Mouse (Mus musculus) limb, embryonic 13.5 days (tissue): ENCODE measurements around the gene Madd. TPM values are rescaled to one million over a fixed set of nuclear protein-coding genes. Genes with fewer than 3 reads are reported as not detected.

Source experiments
- ATAC-seq: fragments of 200-750 bp; cut with Nextera tagmentation; 2 replicates; pipeline ENCODE4 v1.8.0; 2017; ENCODE audit warnings: low read depth, moderate number of reproducible peaks, moderate TSS enrichment; ENCODE audit not compliant: low FRiP score
- H3K27ac ChIP-seq: fragments of 300-500 bp; sonication (generic); 2 replicates; pipeline ENCODE4 v1.5.1; 2015; ENCODE audit warnings: inconsistent platforms, mild to moderate bottlenecking, moderate library complexity
- H3K27me3 ChIP-seq: fragments of 300-500 bp; sonication (generic); 2 replicates; pipeline ENCODE4 v1.6.1; 2015; ENCODE audit warnings: mild to moderate bottlenecking, inconsistent platforms
- H3K36me3 ChIP-seq: fragments of 300-500 bp; sonication (generic); 2 replicates; pipeline ENCODE4 v1.6.1; 2015; ENCODE audit warnings: inconsistent platforms, mild to moderate bottlenecking, moderate library complexity
- H3K4me1 ChIP-seq: fragments of 300-500 bp; sonication (generic); 2 replicates; pipeline ENCODE4 v1.6.1; 2015; ENCODE audit warnings: inconsistent platforms
- H3K4me2 ChIP-seq: fragments of 300-500 bp; sonication (generic); replicated peaks from 2 replicates; pipeline ENCODE4 v1.6.1; 2015; ENCODE audit warnings: inconsistent platforms, mild to moderate bottlenecking, moderate library complexity
- H3K4me3 ChIP-seq: fragments of 300-500 bp; sonication (generic); 2 replicates; pipeline ENCODE4 v1.5.1; 2015; ENCODE audit warnings: moderate library complexity, mild to moderate bottlenecking, inconsistent platforms
- H3K9ac ChIP-seq: fragments of 300-500 bp; sonication (generic); 2 replicates; pipeline ENCODE4 v1.6.1; 2015; ENCODE audit warnings: mild to moderate bottlenecking, inconsistent platforms
- H3K9me3 ChIP-seq: fragments of 300-500 bp; sonication (generic); 2 replicates; pipeline ENCODE4 v1.6.1; 2016; ENCODE audit warnings: inconsistent platforms
- WGBS: fragments of 180-500 bp; shearing (Covaris S2); methylation state at CpG from one replicate; pipeline ENCODE4 v1.1.7; 2015; 5-methylcytosine and 5-hydroxymethylcytosine counted together
- polyA plus RNA-seq: library from polyadenylated mRNA; unstranded; fragments of >200 nt; fragmentation: Nextera tagmentation; extraction: Ambion mirVana; gene quantifications from 2 replicates; pipeline ENCODE4 v1.2.1, GENCODE M21; 2015

Madd gene
- polyA plus RNA-seq, 1 experiment from 2014 or later = 11.8 TPM

DNA sequence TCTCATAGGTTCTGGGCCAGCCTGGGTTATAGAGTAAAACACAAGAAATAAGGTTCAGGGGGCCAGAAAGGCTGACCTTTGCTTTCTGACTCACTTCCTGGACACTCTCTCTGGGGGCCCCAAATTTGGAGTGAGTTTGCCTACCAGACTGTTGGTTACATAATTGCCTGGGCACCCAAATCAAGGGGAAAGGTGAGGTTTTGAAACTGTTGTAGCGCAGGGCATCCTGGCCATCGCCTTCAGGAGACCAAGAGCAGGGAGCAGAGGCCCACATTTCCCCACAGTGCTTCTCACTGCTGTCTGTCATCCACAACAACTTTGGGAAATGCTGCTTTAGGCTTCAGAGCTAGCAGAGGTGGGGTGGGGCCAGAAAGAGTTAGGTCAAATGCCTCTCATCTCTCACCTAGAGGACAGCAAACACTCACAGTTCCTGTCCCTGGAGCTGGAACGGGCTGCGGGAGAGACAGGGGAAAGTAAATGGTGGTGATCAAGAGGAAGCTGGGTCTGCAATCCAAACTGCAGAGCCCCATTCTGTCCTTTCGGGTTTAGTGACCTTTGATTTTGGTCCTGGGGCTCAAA, 73.7 kb downstream of the Madd start:
- H3K27me3 ChIP-seq = no peaks in the 10 kb centered on the region
- ATAC-seq = no peak
- H3K9ac ChIP-seq = no peak overlapping the region
- no peaks in the 10 kb centered on the region for H3K36me3 ChIP-seq
- H3K4me1 ChIP-seq = 0 out of 2 replicates have a peak, but pooled peaks cover 3% of the 10 kb centered on the region
- H3K9me3 ChIP-seq = no peaks in the 10 kb centered on the region
- H3K4me3 ChIP-seq = no peak overlapping the region
- H3K4me2 ChIP-seq = no peak overlapping the region
- 92% methylated on average over 5 of the region's 5 CpGs for WGBS
- no peak overlapping the region; the same call in 1 of the 2 replicates for H3K27ac ChIP-seq

- Histone ChIP-seq H3K27ac (no peak overlapping the region), H3K4me1 (0 out of 2 replicates have a peak, but pooled peaks cover 3% of the 10 kb centered on the region), H3K4me3 (no peak overlapping the region), H3K9me3 (no peaks in the 10 kb centered on the region), H3K4me2 (no peak overlapping the region), H3K36me3 (no peaks in the 10 kb centered on the region), H3K27me3 (no peaks in the 10 kb centered on the region), H3K9ac (no peak overlapping the region)
- WGBS = 86% methylated on average over 5 of the region's 5 CpGs
- ATAC-seq = no peak
Observed at GRCm38 (mm10) chr2:91109241-91109640, 74.4 kb downstream of the Madd start.

DNA sequence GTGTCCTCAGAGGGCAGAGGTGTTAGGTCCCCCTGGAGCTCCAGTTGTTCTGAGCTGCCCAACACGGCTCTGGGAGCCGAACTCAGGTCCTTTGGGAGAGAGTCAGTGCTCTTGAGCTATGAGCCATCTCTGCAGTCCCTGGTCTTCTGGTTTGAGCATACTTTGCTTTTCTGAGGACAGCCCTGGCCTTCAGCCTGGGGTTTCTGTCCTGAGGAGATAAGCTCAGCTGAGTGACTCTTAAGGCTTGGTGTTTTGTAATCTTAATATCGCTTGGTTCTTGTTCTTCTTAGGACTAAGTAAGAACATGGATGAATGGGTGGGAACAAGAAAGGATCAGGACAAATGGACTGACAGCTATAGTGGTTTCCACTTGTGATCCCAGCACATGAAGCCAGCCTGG, 75.5 kb downstream of the Madd start:
- Histone ChIP-seq H3K9me3 (no peaks in the 10 kb centered on the region), H3K27ac (no peak overlapping the region), H3K36me3 (no peaks in the 10 kb centered on the region), H3K27me3 (no peaks in the 10 kb centered on the region), H3K4me2 (no peak overlapping the region), H3K4me1 (0 out of 2 replicates have a peak, but pooled peaks cover 3% of the 10 kb centered on the region), H3K4me3 (no peak overlapping the region), H3K9ac (no peak overlapping the region)
- ATAC-seq = no peak
- WGBS = 80% methylated on average over 3 of the region's 3 CpGs

DNA sequence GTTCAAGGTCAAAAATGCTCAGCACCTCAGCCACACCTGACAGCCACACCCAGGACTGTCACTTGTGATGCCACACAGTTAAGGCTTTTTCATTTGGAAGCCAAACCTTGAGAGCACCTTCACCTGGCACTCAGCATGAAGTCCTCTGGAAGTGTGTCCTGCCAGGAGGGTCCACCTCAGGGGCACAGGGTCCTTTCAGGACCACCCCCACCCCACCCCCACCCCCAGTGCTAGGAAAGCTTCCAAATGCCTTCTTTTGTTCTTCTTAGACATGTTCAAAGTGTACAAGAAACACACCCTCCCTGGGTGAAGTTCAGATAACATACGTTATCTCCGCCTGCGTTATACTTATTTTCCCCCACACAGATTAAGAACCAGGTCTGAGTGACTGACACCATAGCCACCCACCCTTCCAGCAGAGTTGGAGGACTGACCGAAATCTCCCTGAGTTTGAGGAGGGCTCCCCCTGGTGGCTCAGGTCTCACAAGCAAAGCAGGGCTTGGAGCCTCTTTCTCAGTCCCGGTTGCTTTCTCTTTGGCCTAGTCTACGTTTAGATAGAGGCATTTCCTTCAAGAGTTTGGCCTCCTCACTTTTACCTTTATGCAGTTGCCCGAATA, 82.4 kb downstream of the Madd start:
- no peaks in the 10 kb centered on the region for H3K9me3 ChIP-seq
- no peaks in the 10 kb centered on the region for H3K4me1 ChIP-seq
- H3K36me3 ChIP-seq = no peaks in the 10 kb centered on the region
- H3K27ac ChIP-seq = no peak overlapping the region
- no peak overlapping the region for H3K4me3 ChIP-seq
- 13% methylated on average over 7 of the region's 7 CpGs for WGBS
- no peak overlapping the region for H3K4me2 ChIP-seq
- no peaks in the 10 kb centered on the region for H3K27me3 ChIP-seq
- peak; percentile 81 for ATAC-seq
- H3K9ac ChIP-seq = no peak overlapping the region

- 87% methylated on average over 2 of the region's 2 CpGs for WGBS
- Histone ChIP-seq H3K4me1 (no peaks in the 10 kb centered on the region), H3K4me2 (no peak overlapping the region), H3K36me3 (no peaks in the 10 kb centered on the region), H3K9ac (no peak overlapping the region), H3K27ac (no peak overlapping the region), H3K9me3 (no peaks in the 10 kb centered on the region), H3K27me3 (no peaks in the 10 kb centered on the region), H3K4me3 (no peak overlapping the region)
- no peak for ATAC-seq
Observed at GRCm38 (mm10) chr2:91098156-91098555, 85.5 kb downstream of the Madd start.

DNA sequence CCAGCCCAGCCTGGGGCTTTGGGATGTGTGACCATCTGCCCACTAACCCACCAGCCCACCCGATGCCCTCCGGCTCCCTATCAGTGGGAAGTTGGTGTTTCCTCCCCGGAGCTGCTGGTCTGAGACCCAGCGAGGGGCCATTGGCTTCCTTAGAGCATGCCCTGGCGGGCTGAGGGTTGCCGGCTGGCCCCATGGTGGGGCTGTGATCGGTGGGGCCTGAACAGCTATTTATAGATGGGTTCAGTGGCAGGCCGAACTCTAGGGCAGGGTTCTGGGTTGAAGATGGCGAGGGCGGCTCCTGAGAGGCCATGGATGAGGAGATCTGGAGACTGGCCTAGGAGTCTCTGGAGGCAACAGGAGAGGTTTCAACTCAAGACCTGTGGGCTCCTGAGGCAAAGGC, 86.6 kb downstream of the Madd start:
- Histone ChIP-seq H3K4me1 (no peaks in the 10 kb centered on the region), H3K27me3 (no peaks in the 10 kb centered on the region), H3K9me3 (no peaks in the 10 kb centered on the region), H3K4me2 (no peak overlapping the region), H3K4me3 (no peak overlapping the region), H3K9ac (no peak overlapping the region), H3K36me3 (no peaks in the 10 kb centered on the region), H3K27ac (no peak overlapping the region)
- no peak for ATAC-seq
- 85% methylated on average over 10 of the region's 10 CpGs for WGBS

GRCm38 (mm10) chr2:91096524-91096923, 87.1 kb downstream of the Madd start:
- Histone ChIP-seq H3K9me3 (no peaks in the 10 kb centered on the region), H3K4me1 (no peaks in the 10 kb centered on the region), H3K27me3 (no peaks in the 10 kb centered on the region), H3K4me2 (no peak overlapping the region), H3K9ac (no peak overlapping the region), H3K27ac (no peak overlapping the region), H3K36me3 (no peaks in the 10 kb centered on the region), H3K4me3 (no peak overlapping the region)
- 68% methylated on average over 14 of the region's 14 CpGs for WGBS
- no peak for ATAC-seq

- Histone ChIP-seq H3K4me2 (no peak overlapping the region), H3K27ac (no peak overlapping the region), H3K36me3 (no peaks in the 10 kb centered on the region), H3K27me3 (peaks cover 2% of the 10 kb centered on the region; the same call in 1 of the 2 replicates), H3K9me3 (no peaks in the 10 kb centered on the region), H3K4me1 (no peaks in the 10 kb centered on the region), H3K9ac (no peak overlapping the region), H3K4me3 (no peak overlapping the region)
- WGBS = 72% methylated on average over 6 of the region's 6 CpGs
- ATAC-seq = no peak
Observed at GRCm38 (mm10) chr2:91090827-91091226, 92.8 kb downstream of the Madd start.

DNA sequence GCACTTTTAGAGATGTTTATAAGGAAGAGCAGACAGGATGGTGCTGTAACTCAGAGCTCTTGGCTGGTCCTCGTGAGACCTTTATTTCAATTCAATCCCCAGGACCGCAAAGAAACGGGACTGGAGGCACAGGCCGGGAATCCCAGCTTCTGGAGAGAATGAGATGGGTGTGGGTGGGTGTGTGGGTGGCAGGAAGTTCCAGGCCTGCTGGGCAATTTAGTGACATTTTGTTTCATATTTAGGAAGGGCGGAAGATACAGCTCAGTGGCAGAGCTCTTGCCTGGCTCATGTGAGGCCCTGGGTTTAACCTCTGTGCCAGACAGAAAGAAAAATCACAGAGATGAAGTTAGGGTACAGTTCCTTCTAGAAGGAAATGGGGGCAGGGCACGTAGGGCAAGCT, 93.4 kb downstream of the Madd start:
- H3K9me3 ChIP-seq = no peaks in the 10 kb centered on the region
- no peak overlapping the region for H3K4me2 ChIP-seq
- no peak overlapping the region for H3K9ac ChIP-seq
- no peak for ATAC-seq
- peaks cover 2% of the 10 kb centered on the region; the same call in 1 of the 2 replicates for H3K27me3 ChIP-seq
- H3K36me3 ChIP-seq = no peaks in the 10 kb centered on the region
- H3K4me1 ChIP-seq = no peaks in the 10 kb centered on the region
- 76% methylated on average over 6 of the region's 6 CpGs for WGBS
- no peak overlapping the region for H3K4me3 ChIP-seq
- no peak overlapping the region for H3K27ac ChIP-seq

DNA sequence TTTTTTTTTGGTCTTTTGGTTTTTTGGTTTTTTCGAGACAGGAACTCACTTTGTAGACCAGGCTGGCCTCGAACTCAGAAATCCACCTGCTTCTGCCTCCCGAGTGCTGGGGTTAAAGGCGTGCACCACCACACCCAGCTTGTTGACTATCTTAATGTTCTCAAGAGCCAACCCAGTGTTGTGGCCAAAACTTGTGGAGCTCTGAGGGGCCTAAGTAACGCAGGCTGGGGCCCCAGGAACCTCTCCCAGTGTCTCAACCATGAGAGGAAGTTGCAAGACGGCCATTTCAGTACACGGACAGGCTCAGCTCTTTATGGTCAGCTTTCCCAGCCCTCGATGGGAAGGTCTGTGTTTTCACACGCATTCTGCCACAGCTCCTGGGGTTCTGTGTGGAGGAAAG, 94.7 kb downstream of the Madd start:
- Histone ChIP-seq H3K27ac (no peak overlapping the region), H3K9ac (no peak overlapping the region), H3K9me3 (no peaks in the 10 kb centered on the region), H3K36me3 (no peaks in the 10 kb centered on the region), H3K4me2 (no peak overlapping the region), H3K4me3 (no peak overlapping the region), H3K4me1 (no peaks in the 10 kb centered on the region), H3K27me3 (peaks cover 2% of the 10 kb centered on the region; the same call in 1 of the 2 replicates)
- ATAC-seq = no peak
- 81% methylated on average over 9 of the region's 9 CpGs for WGBS

GRCm38 (mm10) chr2:91087453-91087852, 96.2 kb downstream of the Madd start:
- ATAC-seq = no peak
- 85% methylated on average over 9 of the region's 9 CpGs for WGBS
- Histone ChIP-seq H3K9me3 (no peaks in the 10 kb centered on the region), H3K9ac (no peak overlapping the region), H3K4me3 (no peak overlapping the region), H3K27me3 (peaks cover 2% of the 10 kb centered on the region; the same call in 1 of the 2 replicates), H3K27ac (no peak overlapping the region), H3K4me1 (no peaks in the 10 kb centered on the region), H3K4me2 (no peak overlapping the region), H3K36me3 (no peaks in the 10 kb centered on the region)
